Mouse (Mus musculus) G1E (cell line): ENCODE data around the gene Ubtf.

ENCODE experiments used
- CTCF ChIP-seq: IDR thresholded peaks from 2 replicates; pipeline ENCODE4 v1.5.1; 2012; ENCODE audit warnings: low read depth, low read length, inconsistent platforms, mixed read lengths
- GATA1 ChIP-seq: IDR thresholded peaks from 2 replicates; pipeline ENCODE4 v1.6.1; 2012; ENCODE audit warnings: borderline replicate concordance, low read length, inconsistent platforms, mixed read lengths
- GATA2 ChIP-seq: IDR thresholded peaks from 2 replicates; pipeline ENCODE4 v1.6.1; 2012; ENCODE audit warnings: low read depth, low read length, inconsistent platforms, borderline replicate concordance
- POLR2AphosphoS5 ChIP-seq: IDR thresholded peaks from 2 replicates; pipeline ENCODE4 v1.6.1; 2012; ENCODE audit warnings: low read depth, low read length, inconsistent platforms; ENCODE audit not compliant: insufficient replicate concordance
- TAL1 ChIP-seq: conservative IDR thresholded peaks from 2 replicates; pipeline ENCODE4 v1.6.1; 2012; ENCODE audit warnings: low read depth, low read length, inconsistent platforms, mixed read lengths

DNA sequence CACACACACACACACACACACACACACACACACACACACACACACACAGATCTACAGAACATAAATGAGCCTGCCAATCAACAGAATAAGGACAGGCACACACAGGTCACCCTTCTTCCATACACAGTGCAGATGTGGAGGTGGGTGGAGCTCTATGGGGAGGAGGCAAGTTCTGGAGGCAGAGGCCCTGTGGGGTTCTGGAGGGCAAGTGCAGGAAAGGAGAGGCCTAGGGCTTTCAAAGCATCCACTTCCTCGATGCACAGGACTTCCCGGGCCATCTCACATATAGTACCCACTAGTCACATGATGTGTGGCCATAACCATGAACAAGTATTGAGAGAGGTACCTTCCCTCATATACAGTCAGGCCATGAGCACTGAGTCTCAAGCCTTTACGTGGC is 36.0 kb upstream of the Ubtf start:
- TF ChIP-seq CTCF, result no peak
- no peak for TF ChIP-seq GATA1
- TF ChIP-seq POLR2AphosphoS5, result no peak
- no peak for TF ChIP-seq TAL1
- TF ChIP-seq GATA2, result no peak
